ENCODE assay signal across 12 mouse cellular contexts in the genomic region with DNA sequence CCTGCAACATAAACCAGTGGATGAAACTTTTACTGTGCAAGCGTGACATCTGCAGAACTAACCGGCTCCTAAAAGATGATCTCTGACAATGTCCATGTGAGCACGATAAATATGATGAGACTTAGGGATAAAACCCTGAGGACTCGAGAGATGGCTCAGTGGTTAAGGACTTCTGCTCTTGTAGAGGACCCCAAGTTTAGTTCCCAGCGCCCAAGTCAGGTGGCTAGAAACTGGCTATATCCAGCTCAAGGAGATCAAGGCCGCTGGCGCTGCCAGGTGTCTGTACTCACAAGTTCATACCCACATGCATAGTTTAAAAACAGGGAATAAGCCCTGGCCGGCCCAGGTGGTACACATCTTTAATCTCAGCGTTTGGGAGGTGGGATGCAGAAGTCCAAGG.
"Had no signal": no experiment of that assay in that cellular context is flagged by ENCODE, and none has a peak within 500 bp of the region (broad histone marks: within the 10 kb centered on the region; RNA-seq: fewer than 3 reads in every experiment).

No protein-coding gene starts in this region.

- DNase-seq: retina, postnatal 1 day; right cerebral cortex, adult 18-20 months; right cerebral cortex, postnatal 14 days; right cerebral cortex, postnatal 25 days; right cerebral cortex, postnatal 4 days; spleen, adult 18-20 months; thymus, adult 18-20 months; thymus, adult 2 months; thymus, postnatal 14 days; thymus, postnatal 25 days; thymus, postnatal 36 days; thymus, postnatal 4 days had no signal
